Mouse (Mus musculus) MEL (cell line): Measurements from ENCODE around the gene Aldh3b2. TPM values are rescaled to one million over a fixed set of nuclear protein-coding genes. Genes with fewer than 3 reads are reported as not detected.

ENCODE experiments used
- DNase-seq: peaks from one replicate; pipeline ENCODE4 v3.0.0; 2011; ENCODE audit warnings: low read depth, low spot score
- H3K27ac ChIP-seq: 2 replicates; pipeline ENCODE4 v1.5.1; 2012; ENCODE audit warnings: low read depth, mild to moderate bottlenecking, control low read depth, low read length, moderate library complexity; ENCODE audit not compliant: control insufficient read depth
- H3K27me3 ChIP-seq, 2 experiments: fragments of 150-350 bp in 1 of 2; sonication (generic) in 1 of 2; 2 replicates each; pipeline ENCODE4 v1.6.1; 2012; ENCODE audit warnings: low read length in 2 of 2, mild to moderate bottlenecking in 2 of 2, improper control_type of control experiment in 1 of 2, moderate library complexity in 1 of 2; ENCODE audit not compliant: insufficient read depth in 2 of 2, control insufficient read depth in 1 of 2
- H3K36me3 ChIP-seq, 2 experiments: 2 replicates each; pipeline ENCODE4 v1.6.1; 2012 to 2014; ENCODE audit warnings: low read length in 2 of 2, improper control_type of control experiment in 1 of 2, inconsistent platforms in 1 of 2, mild to moderate bottlenecking in 1 of 2; ENCODE audit not compliant: insufficient read depth in 2 of 2, control insufficient read depth in 1 of 2
- H3K4me1 ChIP-seq, 2 experiments: fragments of 150-350 bp in 1 of 2; sonication (generic) in 1 of 2; 2 replicates each; pipeline ENCODE4 v1.6.1; 2012; ENCODE audit warnings: low read length in 2 of 2, improper control_type of control experiment in 1 of 2, mild to moderate bottlenecking in 1 of 2; ENCODE audit not compliant: insufficient read depth in 2 of 2, control insufficient read depth in 1 of 2
- H3K4me3 ChIP-seq, 2 experiments: fragments of 150-350 bp in 1 of 2; sonication (generic) in 1 of 2; 2 replicates each; pipeline ENCODE4 v1.5.1; 2012; ENCODE audit warnings: low read depth in 2 of 2, low read length in 2 of 2, mild to moderate bottlenecking in 2 of 2, moderate library complexity in 2 of 2, control low read depth in 1 of 2, improper control_type of control experiment in 1 of 2; ENCODE audit not compliant: control insufficient read depth in 1 of 2, insufficient read depth in 1 of 2
- H3K79me2 ChIP-seq: 2 replicates; pipeline ENCODE4 v1.6.1; 2012; ENCODE audit warnings: mild to moderate bottlenecking, low read length, moderate library complexity; ENCODE audit not compliant: control insufficient read depth, poor library complexity, insufficient read depth
- H3K9ac ChIP-seq: 2 replicates; pipeline ENCODE4 v1.6.1; 2012; ENCODE audit warnings: low read depth, mild to moderate bottlenecking, control low read depth, low read length, moderate library complexity; ENCODE audit not compliant: control insufficient read depth, poor library complexity, severe bottlenecking
- H3K9me3 ChIP-seq: fragments of 150-350 bp; sonication (generic); replicated peaks from 2 replicates; pipeline ENCODE4 v1.6.1; 2012; ENCODE audit warnings: mild to moderate bottlenecking, low read length, improper control_type of control experiment, moderate library complexity; ENCODE audit not compliant: insufficient read depth
- CHD2 ChIP-seq: IDR thresholded peaks from 2 replicates; pipeline ENCODE4 v1.6.1; 2011; ENCODE audit warnings: low read length, improper control_type of control experiment
- ELF1 ChIP-seq: IDR thresholded peaks from 2 replicates; pipeline ENCODE4 v1.6.1; 2014; ENCODE audit warnings: low read depth, mild to moderate bottlenecking, inconsistent platforms, low read length, improper control_type of control experiment, moderate library complexity
- GABPA ChIP-seq: IDR thresholded peaks from 2 replicates; pipeline ENCODE4 v1.6.1; 2012; ENCODE audit warnings: low read depth, mild to moderate bottlenecking, inconsistent platforms, low read length, improper control_type of control experiment, moderate library complexity
- GATA1 ChIP-seq: IDR thresholded peaks from 2 replicates; pipeline ENCODE4 v1.6.1; 2011; ENCODE audit warnings: low read depth, low read length, improper control_type of control experiment
- MAX ChIP-seq: IDR thresholded peaks from 2 replicates; pipeline ENCODE4 v1.6.1; 2011; ENCODE audit warnings: low read length, improper control_type of control experiment
- MAZ ChIP-seq: IDR thresholded peaks from 2 replicates; pipeline ENCODE4 v1.6.1; 2012; ENCODE audit warnings: low read depth, mild to moderate bottlenecking, inconsistent platforms, low read length, improper control_type of control experiment
- NELFE ChIP-seq: IDR thresholded peaks from 2 replicates; pipeline ENCODE4 v1.6.1; 2011; ENCODE audit warnings: low read depth, low read length, improper control_type of control experiment
- NRF1 ChIP-seq: IDR thresholded peaks from 2 replicates; pipeline ENCODE4 v1.6.1; 2014; ENCODE audit warnings: low read depth, mild to moderate bottlenecking, inconsistent platforms, low read length, improper control_type of control experiment, moderate library complexity; ENCODE audit not compliant: poor library complexity, insufficient read depth, severe bottlenecking
- POLR2A ChIP-seq, 2 experiments: IDR thresholded peaks; 2 replicates each; pipeline ENCODE4 v1.6.1; 2011 to 2012; ENCODE audit warnings: low read length in 2 of 2, mild to moderate bottlenecking in 2 of 2, control low read depth in 1 of 2, improper control_type of control experiment in 1 of 2, low read depth in 1 of 2, moderate library complexity in 1 of 2; ENCODE audit not compliant: control insufficient read depth in 1 of 2, insufficient read depth in 1 of 2, poor library complexity in 1 of 2
- POLR2AphosphoS2 ChIP-seq: IDR thresholded peaks from 2 replicates; pipeline ENCODE4 v1.6.1; 2011; ENCODE audit warnings: low read length, improper control_type of control experiment
- SIN3A ChIP-seq: IDR thresholded peaks from 2 replicates; pipeline ENCODE4 v1.6.1; 2012; ENCODE audit warnings: low read length, improper control_type of control experiment, inconsistent platforms
- TCF12 ChIP-seq: IDR thresholded peaks from 2 replicates; pipeline ENCODE4 v1.6.1; 2014; ENCODE audit warnings: low read depth, mild to moderate bottlenecking, inconsistent platforms, low read length, improper control_type of control experiment, moderate library complexity
- USF1 ChIP-seq: IDR thresholded peaks from 2 replicates; pipeline ENCODE4 v1.6.1; 2014; ENCODE audit warnings: low read depth, mild to moderate bottlenecking, inconsistent platforms, low read length, improper control_type of control experiment, moderate library complexity
- ZC3H11A ChIP-seq: IDR thresholded peaks from 2 replicates; pipeline ENCODE4 v1.6.1; 2012; ENCODE audit warnings: low read depth, mild to moderate bottlenecking, inconsistent platforms, low read length, improper control_type of control experiment
- polyA plus RNA-seq, 2 experiments: library from polyadenylated mRNA; stranded (reverse) in 1 of 2; unstranded in 1 of 2; fragments of >175 nt in 1 of 2; fragments of >200 nt in 1 of 2; gene quantifications; 2 replicates each; pipeline versions ENCODE4 v1.2.1 to v1.2.4; 2012; ENCODE audit warnings: low replicate concordance in 2 of 2, low read depth in 1 of 2; ENCODE audit not compliant: insufficient read length in 2 of 2, insufficient read depth in 1 of 2, missing spikeins in 1 of 2
- total RNA-seq: library from RNA; depleted of rRNA; stranded (reverse); fragments of 300-350 nt; gene quantifications from 2 replicates; pipeline ENCODE4 v1.2.3, GENCODE M21; 2012

Gene Aldh3b2
- total and polyA plus RNA-seq, 3 experiments, result not detected

- TF ChIP-seq USF1 (no peak), POLR2A (IDR thresholded peaks at IDR 0.05; ENCODE audit: control insufficient read depth in 1 of 2, insufficient read depth in 1 of 2, low read depth in 1 of 2, low read length in 2 of 2, poor library complexity in 1 of 2) (no peak), MAZ (no peak), GABPA (no peak), ELF1 (no peak), ZC3H11A (no peak), SIN3A (no peak)
- Histone ChIP-seq H3K27ac (no peak overlapping the region), H3K4me3 (no peak overlapping the region), H3K79me2 (no peaks in the 10 kb centered on the region), H3K9ac (no peak overlapping the region), H3K27me3 (peaks cover 3 to 8% of the 10 kb centered on the region in 2 experiments), H3K9me3 (no peaks in the 10 kb centered on the region), H3K36me3 (no peaks in the 10 kb centered on the region), H3K4me1 (peaks cover 0 to 2% of the 10 kb centered on the region in 2 experiments; a peak in 2 of 4 replicates)
- DNase-seq, result no peak
Measured at GRCm38 (mm10) chr19:3991966-3992365, 19.8 kb downstream of the Aldh3b2 start.

- H3K79me2 ChIP-seq, result no peaks in the 10 kb centered on the region
- H3K9me3 ChIP-seq, result no peaks in the 10 kb centered on the region
- TF ChIP-seq ZC3H11A (no peak), CHD2 (no peak), NRF1 (no peak), GATA1 (no peak), ELF1 (no peak), NELFE (no peak)
- no peak for DNase-seq
- no peaks in the 10 kb centered on the region for H3K36me3 ChIP-seq
- H3K4me3 ChIP-seq, result no peak within 1 kb of the TSS
- H3K4me1 ChIP-seq, result no peaks in the 10 kb centered on the region
- H3K9ac ChIP-seq, result no peak within 1 kb of the TSS
- peaks cover 3 to 8% of the 10 kb centered on the region in 2 experiments for H3K27me3 ChIP-seq
- no peak within 1 kb of the TSS for H3K27ac ChIP-seq
Measured at GRCm38 (mm10) chr19:3992416-3992815, 20.3 kb downstream of the Aldh3b2 start, which contains the start of gene Tbx10. Tbx10 (plus strand) TSS chr19:3992752.

- Histone ChIP-seq H3K79me2 (no peaks in the 10 kb centered on the region), H3K4me1 (peaks cover 0 to 9% of the 10 kb centered on the region in 2 experiments; a peak in 2 of 4 replicates), H3K27me3 (peaks cover 3 to 8% of the 10 kb centered on the region in 2 experiments), H3K9me3 (no peaks in the 10 kb centered on the region), H3K27ac (no peak overlapping the region), H3K4me3 (no peak overlapping the region)
- no peak for TF ChIP-seq ZC3H11A
- no peak for TF ChIP-seq POLR2AphosphoS2
- TF ChIP-seq MAX, result no peak
- TF ChIP-seq POLR2A (IDR thresholded peaks at IDR 0.05; ENCODE audit: control insufficient read depth in 1 of 2, insufficient read depth in 1 of 2, low read depth in 1 of 2, low read length in 2 of 2, poor library complexity in 1 of 2), result no peak
- no peak for TF ChIP-seq CHD2
- no peak for TF ChIP-seq TCF12
- TF ChIP-seq, all 39 proteins: peak for 0
- no peak for DNase-seq
- peaks cover 0 to 5% of the 10 kb centered on the region in 2 experiments; a peak in 2 of 4 replicates for H3K36me3 ChIP-seq
- H3K9ac ChIP-seq, result no peak overlapping the region
Measured at GRCm38 (mm10) chr19:3994932-3995331, 22.8 kb downstream of the Aldh3b2 start.
